In the genomic region with DNA sequence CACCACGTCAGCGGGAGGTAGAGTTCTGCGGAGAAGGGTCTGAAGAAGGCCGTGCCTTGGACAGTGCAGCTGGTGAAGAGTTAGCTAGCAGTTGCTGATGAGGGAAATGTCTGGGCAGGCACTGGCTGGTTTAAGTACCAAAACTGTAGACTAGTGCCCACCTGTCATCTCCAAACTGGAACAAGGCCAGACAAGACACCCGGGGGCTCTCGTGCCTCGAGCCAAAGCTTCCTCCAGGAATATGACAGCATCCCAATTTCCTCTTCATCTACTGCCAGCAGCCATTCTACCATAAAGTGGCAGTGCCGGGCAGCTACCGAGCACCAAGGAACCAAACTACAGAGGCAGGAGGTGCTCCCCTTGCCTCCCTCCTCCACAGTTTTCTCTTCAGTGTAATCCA, we compare ENCODE assay signal across 21 mouse cellular contexts. TPM values are rescaled to one million over a fixed set of nuclear protein-coding genes. Genes with fewer than 3 reads are reported as not detected.
DNase-seq lines count a peak whose midpoint lies in the region; ATAC-seq lines count a peak whose summit lies in the region.
"Had no signal": no experiment of that assay in that cellular context is flagged by ENCODE, and none has a peak within 500 bp of the region (broad histone marks: within the 10 kb centered on the region; RNA-seq: fewer than 3 reads in every experiment).

No protein-coding gene starts in this region.

- no peak overlapping the region for H3K27ac ChIP-seq in embryonic facial prominence, embryonic 15.5 days (replicated peaks)
- no peak overlapping the region for H3K27ac ChIP-seq in embryonic facial prominence, embryonic 10.5 days (replicated peaks)
- H3K27ac ChIP-seq: heart, embryonic 10.5 days; hindbrain, embryonic 12.5 days; intestine, embryonic 15.5 days had no signal

- H3K4me2 ChIP-seq in embryonic facial prominence, embryonic 15.5 days (replicated peaks): no peak overlapping the region
- H3K4me2 ChIP-seq: hindbrain, embryonic 12.5 days; intestine, embryonic 15.5 days had no signal

- no peak overlapping the region for H3K4me3 ChIP-seq in embryonic facial prominence, embryonic 15.5 days (replicated peaks)
- no peak overlapping the region for H3K4me3 ChIP-seq in embryonic facial prominence, embryonic 10.5 days
- H3K4me3 ChIP-seq: heart, embryonic 10.5 days; hindbrain, embryonic 12.5 days; intestine, embryonic 15.5 days had no signal

- no peaks in the 10 kb centered on the region for H3K9me3 ChIP-seq in embryonic facial prominence, embryonic 15.5 days (replicated peaks)
- no peaks in the 10 kb centered on the region for H3K9me3 ChIP-seq in embryonic facial prominence, embryonic 10.5 days
- H3K9me3 ChIP-seq: heart, embryonic 10.5 days; hindbrain, embryonic 12.5 days; intestine, embryonic 15.5 days had no signal

- H3K36me3 ChIP-seq in embryonic facial prominence, embryonic 15.5 days: peaks cover 5% of the 10 kb centered on the region; the same call in 1 of the 2 replicates
- H3K36me3 ChIP-seq in embryonic facial prominence, embryonic 10.5 days (replicated peaks): no peaks in the 10 kb centered on the region
- H3K36me3 ChIP-seq: hindbrain, embryonic 12.5 days; intestine, embryonic 15.5 days had no signal

- ATAC-seq in embryonic facial prominence, embryonic 15.5 days (ENCODE audit: insufficient number of reproducible peaks, low FRiP score, low TSS enrichment, low read depth): 0 out of 2 replicates have a peak, but pooled peaks have one; percentile 9
- ATAC-seq: activated CD4-positive, CD25-positive, alpha-beta regulatory T cell, adult 4 months; forebrain, embryonic 16.5 days; intestine, embryonic 15.5 days; Patski had no signal

- 69% methylated on average over 9 of the region's 9 CpGs for WGBS in embryonic facial prominence, embryonic 15.5 days
- WGBS in embryonic facial prominence, embryonic 10.5 days: 90% methylated on average over 9 of the region's 9 CpGs

- peaks cover 18% of the 10 kb centered on the region for H3K4me1 ChIP-seq in embryonic facial prominence, embryonic 15.5 days
- H3K4me1 ChIP-seq in embryonic facial prominence, embryonic 10.5 days: peaks cover 33% of the 10 kb centered on the region
- H3K4me1 ChIP-seq: intestine, embryonic 15.5 days had no signal

- H3K9ac ChIP-seq in embryonic facial prominence, embryonic 15.5 days: no peak overlapping the region
- H3K9ac ChIP-seq: hindbrain, embryonic 12.5 days; intestine, embryonic 15.5 days had no signal

- DNase-seq in embryonic facial prominence, embryonic 10.5 days (ENCODE audit: low spot score): no peak
- DNase-seq in cerebellum, adult 11-12 months: peak; percentile 69
- DNase-seq in cerebellum, adult 9-10 months: peak; percentile 67
- DNase-seq in cerebellum, postnatal 25 days: peak; percentile 49 to 58
- no peak for DNase-seq in layer of hippocampus, adult 8-10 months (ENCODE audit: low spot score in 2 of 2)
- no peak for DNase-seq in right cerebral cortex, postnatal 25 days
- no peak for DNase-seq in B cell, adult 2 months
- DNase-seq: adrenal gland, postnatal 25 days; gastrocnemius, postnatal 10 days; heart, adult 18-20 months; heart, postnatal 10 days; heart, postnatal 4 days; kidney, adult 18-20 months had no signal

- no peaks in the 10 kb centered on the region for H3K27me3 ChIP-seq in embryonic facial prominence, embryonic 15.5 days
- H3K27me3 ChIP-seq in embryonic facial prominence, embryonic 10.5 days (replicated peaks; ENCODE audit: low read depth, poor library complexity, severe bottlenecking): peaks cover 77% of the 10 kb centered on the region
- H3K27me3 ChIP-seq: CH12.LX; intestine, embryonic 15.5 days; Patski had no signal

RNA-seq across cellular contexts. Expression of a gene that starts 32.5 kb away (rescaled TPM):
- 46.0 and 53.7 TPM in 2 replicates for polyA plus RNA-seq in embryonic facial prominence, embryonic 15.5 days (2015; fragmentation: Nextera tagmentation; extraction: Ambion mirVana)
- polyA plus RNA-seq in embryonic facial prominence, embryonic 10.5 days (2016; fragmentation: Nextera tagmentation; extraction: Ambion mirVana): 50.3 and 50.8 TPM in 2 replicates
- total RNA-seq in layer of hippocampus, adult 8-10 months (2022): 10 to 100 TPM; 50.7 to 66.2 (median 63.5) TPM

RNA-seq across cellular contexts. Expression of a gene that starts 32.6 kb away (rescaled TPM):
- 14.4 and 15.5 TPM in 2 replicates for polyA plus RNA-seq in embryonic facial prominence, embryonic 15.5 days (2015; fragmentation: Nextera tagmentation; extraction: Ambion mirVana)
- 23.3 and 23.8 TPM in 2 replicates for polyA plus RNA-seq in embryonic facial prominence, embryonic 10.5 days (2016; fragmentation: Nextera tagmentation; extraction: Ambion mirVana)
- 1 to 10 TPM; 8.9 to 9.9 (median 9.4) TPM for total RNA-seq in layer of hippocampus, adult 8-10 months (2022)

Comparison
In these comparisons a context has a peak if more than half of its experiments do, and no peak if none do; other contexts are left out.
1. DNase-seq: peak in cerebellum, adult 11-12 months (single experiment), cerebellum, adult 9-10 months (single experiment) and cerebellum, postnatal 25 days (2 of 2); none in embryonic facial prominence, embryonic 10.5 days (single experiment), layer of hippocampus, adult 8-10 months (0 of 2), right cerebral cortex, postnatal 25 days (single experiment) and B cell, adult 2 months (0 of 2).